Mouse (Mus musculus): ENCODE measurements at regions not wholly inside any gene's neighbourhood (a gene's known extent, or its start where the extent isn't known, plus 50 kb on each side); places are given as distances from the start of the nearest gene placed in this dataset.
A peak's percentile ranks its signal among the peaks of the same experiment; 100 is the strongest.

DNA sequence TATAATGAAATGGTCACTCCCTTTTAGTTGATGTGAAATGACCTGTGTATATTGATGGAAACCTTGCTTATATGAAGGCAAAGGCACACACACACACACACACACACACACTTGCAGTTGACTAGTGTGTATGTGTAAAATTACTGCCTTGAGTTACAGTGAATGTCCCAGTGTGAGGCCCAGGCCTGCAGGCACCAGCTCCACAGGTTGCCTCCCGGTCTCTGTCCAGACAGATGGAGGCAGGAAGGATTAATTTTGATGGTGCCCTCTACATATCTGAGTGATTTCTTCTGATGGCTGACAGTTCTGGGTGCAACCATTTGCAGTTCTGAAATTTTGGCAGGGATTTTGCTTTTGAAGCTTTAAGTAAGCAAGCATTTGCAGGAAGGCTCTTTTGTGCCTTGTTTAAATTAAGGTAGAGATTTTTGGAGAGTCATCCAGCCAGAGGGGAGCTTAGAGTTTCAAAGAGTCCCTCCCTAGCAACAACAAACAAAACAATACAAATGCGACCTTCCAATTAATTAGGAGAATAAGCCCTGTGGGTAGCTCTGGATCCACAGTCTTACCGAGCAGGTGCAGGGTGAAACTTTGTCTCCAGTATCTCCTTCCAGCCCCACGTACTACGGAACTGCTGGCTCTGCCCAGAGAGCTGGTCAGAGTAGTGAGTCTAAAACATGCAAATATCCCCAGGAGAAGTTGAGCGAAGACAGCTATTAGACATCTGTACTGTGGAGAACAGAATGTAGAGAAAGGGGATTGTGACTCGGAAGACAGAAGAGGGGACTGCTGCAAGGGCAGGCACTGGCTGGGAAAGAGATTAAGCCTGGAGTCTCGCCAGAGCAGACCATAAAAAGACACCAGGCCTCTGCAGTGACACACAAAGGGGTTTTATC is 87.5 kb upstream of the Tut7 start:
- no peaks in the 10 kb centered on the region for H3K36me3 ChIP-seq
- H3K9me3 ChIP-seq (replicated peaks), result no peaks in the 10 kb centered on the region
- peak overlapping the region; percentile 68; the same call in 1 of the 2 replicates for H3K27ac ChIP-seq (replicated peaks)
- H3K9ac ChIP-seq, result no peak overlapping the region
- no peaks in the 10 kb centered on the region for H3K27me3 ChIP-seq
- no peak overlapping the region for H3K4me2 ChIP-seq (replicated peaks)
- no peak for ATAC-seq (ENCODE audit: insufficient number of reproducible peaks, low FRiP score, low TSS enrichment, low read depth)
- no peak overlapping the region for H3K4me3 ChIP-seq (replicated peaks)
- peaks cover 15% of the 10 kb centered on the region; the same call in 1 of the 2 replicates for H3K4me1 ChIP-seq
- WGBS, result 17% methylated on average over 8 of the region's 8 CpGs

DNA sequence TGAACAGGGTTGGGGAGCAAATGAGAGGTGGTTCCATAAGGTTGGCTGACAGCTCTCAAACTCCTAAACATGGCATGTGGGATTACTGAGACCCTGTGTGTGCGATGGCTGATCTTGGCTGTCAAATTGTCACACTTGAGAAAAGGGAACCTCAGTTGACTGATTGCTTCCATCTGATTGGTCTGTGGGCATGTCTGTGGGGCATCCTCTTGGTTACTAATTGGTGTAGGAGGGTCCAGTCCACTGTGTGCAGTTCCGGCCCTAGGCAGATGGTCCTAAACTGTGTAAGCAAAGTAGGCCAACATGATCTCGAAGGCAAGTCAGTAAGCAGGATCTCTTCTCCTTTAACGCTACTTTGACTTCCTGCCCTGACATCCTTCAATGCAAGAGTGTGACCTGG is 86.5 kb upstream of the Tut7 start:
- WGBS, result 71% methylated on average over 4 of the region's 4 CpGs
- ATAC-seq (ENCODE audit: insufficient number of reproducible peaks, low FRiP score, low TSS enrichment, low read depth), result no peak
- Histone ChIP-seq H3K4me3 (replicated peaks) (no peak overlapping the region), H3K27ac (replicated peaks) (peak overlapping the region; percentile 7; the same call in 1 of the 2 replicates), H3K4me1 (peaks cover 15% of the 10 kb centered on the region; the same call in 1 of the 2 replicates), H3K4me2 (replicated peaks) (no peak overlapping the region), H3K9ac (no peak overlapping the region), H3K27me3 (no peaks in the 10 kb centered on the region), H3K36me3 (no peaks in the 10 kb centered on the region), H3K9me3 (replicated peaks) (no peaks in the 10 kb centered on the region)

DNA sequence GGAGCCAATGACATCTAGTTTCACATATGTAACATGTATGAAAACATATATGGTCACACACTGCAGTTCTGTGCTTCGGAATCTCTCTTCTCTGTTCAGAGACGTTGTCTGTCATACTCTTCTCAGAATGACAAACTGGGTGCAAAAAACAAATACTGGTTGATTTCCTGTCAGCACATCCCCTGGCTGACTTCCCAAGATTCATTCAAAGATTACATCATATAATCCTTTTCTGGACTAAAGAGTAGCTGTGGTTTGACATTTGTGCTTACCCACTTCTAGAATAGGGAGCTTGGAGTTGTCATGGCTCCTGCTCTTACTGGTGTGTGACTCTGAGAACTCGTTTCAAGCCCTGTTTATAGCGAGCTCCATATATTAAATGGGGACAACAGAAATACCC is 85.8 kb upstream of the Tut7 start:
- Histone ChIP-seq H3K9ac (no peak overlapping the region), H3K36me3 (no peaks in the 10 kb centered on the region), H3K9me3 (replicated peaks) (no peaks in the 10 kb centered on the region), H3K27ac (replicated peaks) (no peak overlapping the region), H3K4me3 (replicated peaks) (no peak overlapping the region), H3K4me2 (replicated peaks) (no peak overlapping the region), H3K4me1 (peaks cover 15% of the 10 kb centered on the region; the same call in 1 of the 2 replicates), H3K27me3 (no peaks in the 10 kb centered on the region)
- WGBS, result 75% methylated on average over 4 of the region's 4 CpGs
- ATAC-seq (ENCODE audit: insufficient number of reproducible peaks, low FRiP score, low TSS enrichment, low read depth), result no peak

DNA sequence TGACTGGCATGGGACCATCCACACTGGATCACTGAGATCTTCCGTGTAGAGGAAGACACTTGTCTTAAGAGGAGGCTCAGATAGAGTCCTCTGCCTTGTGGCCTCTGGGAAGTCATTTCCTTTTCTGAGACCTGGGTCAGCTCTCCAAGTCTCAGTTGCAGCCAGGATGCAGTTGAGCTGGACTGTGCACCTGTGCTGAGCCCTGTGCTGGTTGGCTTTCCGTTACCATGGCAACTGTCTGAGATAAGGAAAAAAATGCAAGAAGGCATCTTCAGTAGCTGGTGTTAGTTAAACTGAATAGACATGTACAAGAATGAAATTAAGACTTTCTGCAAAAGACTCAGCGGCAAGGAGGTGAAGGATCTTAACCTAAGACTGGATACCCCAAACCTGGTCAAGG is 82.5 kb upstream of the Tut7 start:
- Histone ChIP-seq H3K36me3 (no peaks in the 10 kb centered on the region), H3K4me2 (replicated peaks) (no peak overlapping the region), H3K9ac (no peak overlapping the region), H3K4me1 (peaks cover 10% of the 10 kb centered on the region; the same call in 1 of the 2 replicates), H3K27me3 (no peaks in the 10 kb centered on the region), H3K4me3 (replicated peaks) (no peak overlapping the region), H3K9me3 (replicated peaks) (no peaks in the 10 kb centered on the region), H3K27ac (replicated peaks) (no peak overlapping the region)
- 76% methylated on average over 3 of the region's 3 CpGs for WGBS
- ATAC-seq (ENCODE audit: insufficient number of reproducible peaks, low FRiP score, low TSS enrichment, low read depth), result no peak

DNA sequence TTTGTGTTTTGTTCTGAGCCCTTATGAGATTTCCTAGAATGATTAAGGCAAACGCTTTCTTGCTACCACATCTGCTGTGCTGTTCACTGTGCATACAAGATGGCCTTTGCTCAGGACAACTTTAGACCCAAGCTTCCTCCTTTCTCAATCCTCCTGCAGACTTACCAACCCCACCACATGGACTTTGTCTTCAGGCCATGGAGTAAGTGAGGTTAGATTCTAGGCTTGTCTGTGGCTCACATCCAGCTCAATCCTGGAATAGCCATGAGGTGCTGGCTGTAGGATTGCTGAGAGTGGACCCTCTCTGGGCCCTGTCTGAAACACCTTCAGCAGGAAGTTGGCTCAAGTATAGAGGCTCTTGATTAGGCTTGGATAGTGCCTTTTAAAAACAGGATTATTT is 81.5 kb upstream of the Tut7 start:
- 73% methylated on average over 1 of the region's 1 CpGs for WGBS

DNA sequence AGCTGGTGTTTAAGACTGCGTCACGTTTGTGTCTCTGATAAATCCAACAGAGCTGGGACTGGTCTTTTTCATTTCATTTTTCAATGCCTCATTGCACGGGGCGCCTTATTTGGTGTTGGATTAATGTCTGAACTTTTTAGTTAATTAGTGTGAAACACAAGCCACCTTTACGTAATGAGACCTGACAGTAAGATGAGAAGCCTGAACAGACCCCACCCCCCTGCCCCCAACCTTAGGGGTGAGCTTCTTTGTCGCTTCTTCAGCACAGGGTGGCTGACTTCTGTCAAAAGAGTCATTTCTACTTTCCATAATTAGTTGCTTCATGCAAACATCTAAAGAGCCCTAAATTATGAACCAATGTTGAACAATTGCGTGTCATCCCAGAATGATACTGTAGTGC is 76.6 kb upstream of the Tut7 start:
- H3K27me3 ChIP-seq, result no peaks in the 10 kb centered on the region
- H3K27ac ChIP-seq (replicated peaks), result no peak overlapping the region
- no peaks in the 10 kb centered on the region for H3K9me3 ChIP-seq (replicated peaks)
- H3K36me3 ChIP-seq, result no peaks in the 10 kb centered on the region
- ATAC-seq (ENCODE audit: insufficient number of reproducible peaks, low FRiP score, low TSS enrichment, low read depth), result no peak
- H3K4me1 ChIP-seq, result no peaks in the 10 kb centered on the region
- H3K4me3 ChIP-seq (replicated peaks), result no peak overlapping the region
- no peak overlapping the region for H3K4me2 ChIP-seq (replicated peaks)
- 58% methylated on average over 7 of the region's 7 CpGs for WGBS
- no peak overlapping the region for H3K9ac ChIP-seq

More for the DNA sequence above, 81.5 kb upstream of the Tut7 start:
- H3K4me1 ChIP-seq, result peaks cover under 1% of the 10 kb centered on the region; the same call in 1 of the 2 replicates
- H3K9me3 ChIP-seq (replicated peaks), result no peaks in the 10 kb centered on the region
- H3K36me3 ChIP-seq, result no peaks in the 10 kb centered on the region
- H3K9ac ChIP-seq, result no peak overlapping the region
- H3K4me2 ChIP-seq (replicated peaks), result no peak overlapping the region
- H3K27ac ChIP-seq (replicated peaks), result no peak overlapping the region
- H3K27me3 ChIP-seq, result no peaks in the 10 kb centered on the region
- H3K4me3 ChIP-seq (replicated peaks), result no peak overlapping the region
- no peak for ATAC-seq (ENCODE audit: insufficient number of reproducible peaks, low FRiP score, low TSS enrichment, low read depth)

DNA sequence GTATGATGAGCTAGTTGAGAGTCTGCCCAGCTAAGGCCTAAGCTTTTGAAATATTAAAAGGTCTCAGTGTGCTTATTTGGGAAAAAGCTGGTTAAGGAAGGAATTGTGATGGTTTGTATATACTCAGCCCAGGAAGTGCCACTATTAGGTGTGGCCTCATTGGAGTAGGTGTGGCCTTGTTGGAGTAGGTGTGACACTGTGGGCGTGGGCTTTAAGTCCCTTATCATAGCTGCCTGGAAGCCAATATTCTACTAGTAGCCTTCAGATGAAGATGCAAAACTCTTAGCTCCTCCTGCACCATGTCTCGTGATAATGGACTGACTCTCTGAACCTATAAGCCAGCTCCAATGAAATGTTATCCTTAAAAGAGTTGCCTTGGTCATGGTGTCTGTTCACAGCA is 72.8 kb upstream of the Tut7 start:
- Histone ChIP-seq H3K4me3 (replicated peaks) (no peak overlapping the region), H3K27me3 (no peaks in the 10 kb centered on the region), H3K9ac (no peak overlapping the region), H3K4me1 (0 out of 2 replicates have a peak, but pooled peaks cover 6% of the 10 kb centered on the region), H3K36me3 (no peaks in the 10 kb centered on the region), H3K27ac (replicated peaks) (no peak overlapping the region), H3K4me2 (replicated peaks) (no peak overlapping the region), H3K9me3 (replicated peaks) (no peaks in the 10 kb centered on the region)
- no peak for ATAC-seq (ENCODE audit: insufficient number of reproducible peaks, low FRiP score, low TSS enrichment, low read depth)
- WGBS, result 89% methylated on average over 2 of the region's 2 CpGs

DNA sequence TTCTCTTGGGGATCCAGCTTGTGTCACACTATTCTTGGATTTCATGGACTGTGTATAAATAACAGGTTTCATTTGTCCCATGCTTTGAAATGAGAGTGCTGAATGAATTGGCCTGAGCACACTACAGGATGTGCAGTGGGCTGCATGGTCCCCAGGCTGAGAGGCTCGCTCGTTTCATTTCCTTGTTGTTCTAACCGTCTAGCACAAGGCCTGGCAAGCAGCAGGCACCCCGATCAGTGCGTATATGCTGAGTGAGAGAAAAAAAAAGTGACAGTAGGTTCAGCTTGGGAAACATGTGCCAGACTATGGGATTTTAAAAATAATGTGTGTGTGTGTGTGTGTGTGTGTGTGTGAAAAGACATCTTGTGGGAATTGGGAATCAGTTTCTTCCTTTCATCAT is 71.1 kb upstream of the Tut7 start:
- H3K27me3 ChIP-seq, result no peaks in the 10 kb centered on the region
- no peak overlapping the region for H3K9ac ChIP-seq
- ATAC-seq (ENCODE audit: insufficient number of reproducible peaks, low FRiP score, low TSS enrichment, low read depth), result no peak
- peaks cover 11% of the 10 kb centered on the region; the same call in 1 of the 2 replicates for H3K4me1 ChIP-seq
- H3K9me3 ChIP-seq (replicated peaks), result no peaks in the 10 kb centered on the region
- H3K4me2 ChIP-seq (replicated peaks), result no peak overlapping the region
- WGBS, result 52% methylated on average over 5 of the region's 5 CpGs
- no peaks in the 10 kb centered on the region for H3K36me3 ChIP-seq
- no peak overlapping the region for H3K4me3 ChIP-seq (replicated peaks)
- H3K27ac ChIP-seq (replicated peaks), result no peak overlapping the region

DNA sequence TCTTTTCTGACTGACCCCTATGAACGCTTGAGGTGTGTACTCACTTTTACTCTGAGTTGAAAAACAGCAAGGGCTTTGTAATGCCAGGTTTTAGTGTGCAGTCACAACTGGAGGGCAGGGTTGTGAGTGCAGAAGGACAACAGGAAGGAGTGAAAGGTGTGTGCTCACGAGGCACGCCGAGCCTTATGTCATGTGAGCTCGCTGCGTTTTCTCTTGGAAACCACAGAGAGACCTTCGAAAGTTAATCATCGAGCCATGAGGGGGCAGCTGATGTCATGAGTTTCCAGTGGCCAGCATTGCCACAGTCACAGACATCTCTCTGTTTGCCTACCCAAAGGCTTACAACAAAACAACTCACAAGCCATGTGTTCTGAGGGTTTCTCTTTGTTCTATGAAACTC is 70.0 kb upstream of the Tut7 start:
- no peaks in the 10 kb centered on the region for H3K36me3 ChIP-seq
- no peak for ATAC-seq (ENCODE audit: insufficient number of reproducible peaks, low FRiP score, low TSS enrichment, low read depth)
- no peak overlapping the region for H3K9ac ChIP-seq
- peaks cover 12% of the 10 kb centered on the region for H3K4me1 ChIP-seq
- no peaks in the 10 kb centered on the region for H3K9me3 ChIP-seq (replicated peaks)
- no peaks in the 10 kb centered on the region for H3K27me3 ChIP-seq
- no peak overlapping the region for H3K27ac ChIP-seq (replicated peaks)
- no peak overlapping the region for H3K4me3 ChIP-seq (replicated peaks)
- 70% methylated on average over 8 of the region's 8 CpGs for WGBS
- no peak overlapping the region for H3K4me2 ChIP-seq (replicated peaks)

DNA sequence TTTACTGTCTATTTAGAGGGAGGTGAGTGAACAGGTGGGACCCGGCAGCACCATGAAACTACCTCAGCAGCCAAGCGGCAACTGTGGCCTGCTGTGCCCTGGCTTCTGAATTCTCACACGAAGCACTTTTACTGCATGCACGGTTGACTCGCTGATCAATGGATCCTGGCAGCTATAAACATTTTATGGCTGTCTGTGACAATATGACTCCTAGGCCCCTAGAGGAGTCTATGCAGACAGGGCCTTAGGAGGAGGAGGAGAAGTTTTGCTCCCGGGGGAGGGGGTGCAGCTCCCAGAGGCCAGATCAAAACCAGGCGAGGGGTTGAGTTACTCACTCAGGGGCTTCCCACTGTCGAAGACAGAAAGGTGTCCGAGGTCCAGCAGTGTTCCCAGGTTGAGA is 69.4 kb upstream of the Tut7 start:
- H3K9me3 ChIP-seq (replicated peaks), result no peaks in the 10 kb centered on the region
- peaks cover 16% of the 10 kb centered on the region for H3K4me1 ChIP-seq
- ATAC-seq (ENCODE audit: insufficient number of reproducible peaks, low FRiP score, low TSS enrichment, low read depth), result no peak
- no peak overlapping the region for H3K4me3 ChIP-seq (replicated peaks)
- H3K4me2 ChIP-seq (replicated peaks), result no peak overlapping the region
- no peaks in the 10 kb centered on the region for H3K36me3 ChIP-seq
- H3K9ac ChIP-seq, result no peak overlapping the region
- no peaks in the 10 kb centered on the region for H3K27me3 ChIP-seq
- H3K27ac ChIP-seq (replicated peaks), result no peak overlapping the region
- WGBS, result 50% methylated on average over 9 of the region's 9 CpGs

DNA sequence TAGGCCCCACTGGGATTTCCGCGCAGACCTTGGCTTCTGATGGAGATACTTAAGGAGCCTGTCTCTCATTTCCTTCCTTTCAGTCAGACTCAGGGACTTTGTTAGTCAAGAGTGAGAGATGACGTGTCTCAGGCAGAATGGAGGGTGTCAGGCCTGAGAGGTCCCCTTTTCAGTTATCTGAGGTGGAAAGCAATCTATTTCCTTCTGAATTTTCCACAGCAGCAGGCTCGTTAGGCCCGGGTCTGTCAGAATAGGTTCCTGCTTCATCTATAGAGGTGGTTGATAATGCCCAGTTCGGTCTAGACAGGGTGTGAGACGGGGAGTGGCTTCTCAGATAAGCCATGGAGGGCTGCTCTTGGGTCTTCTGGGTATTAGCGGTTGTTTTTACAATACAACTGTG is 68.8 kb upstream of the Tut7 start:
- no peak for ATAC-seq (ENCODE audit: insufficient number of reproducible peaks, low FRiP score, low TSS enrichment, low read depth)
- H3K4me1 ChIP-seq, result peaks cover 16% of the 10 kb centered on the region
- no peaks in the 10 kb centered on the region for H3K9me3 ChIP-seq (replicated peaks)
- no peak overlapping the region for H3K4me3 ChIP-seq (replicated peaks)
- 81% methylated on average over 8 of the region's 8 CpGs for WGBS
- H3K27me3 ChIP-seq, result no peaks in the 10 kb centered on the region
- no peak overlapping the region for H3K9ac ChIP-seq
- no peaks in the 10 kb centered on the region for H3K36me3 ChIP-seq
- H3K27ac ChIP-seq (replicated peaks), result no peak overlapping the region
- no peak overlapping the region for H3K4me2 ChIP-seq (replicated peaks)
